Mouse (Mus musculus): Measurements from ENCODE around the gene Smug1. TPM values are rescaled to one million over a fixed set of nuclear protein-coding genes. Genes with fewer than 3 reads are reported as not detected.

Gene Smug1
- polyA plus RNA-seq, 1 experiment from 2014 or later: 14.9 TPM

- no peaks in the 10 kb centered on the region for H3K27me3 ChIP-seq (replicated peaks; ENCODE audit: control insufficient read depth, insufficient read depth, low read length)
- no peaks in the 10 kb centered on the region for H3K9me3 ChIP-seq (ENCODE audit: control insufficient read depth, low read length)
- H3K36me3 ChIP-seq (ENCODE audit: control insufficient read depth, insufficient read depth, low read length): peaks cover 81% of the 10 kb centered on the region
- H3K4me3 ChIP-seq (ENCODE audit: low read depth, low read length): no peak overlapping the region
- DNase-seq (ENCODE audit: low spot score) (no peak), ATAC-seq (ENCODE audit: low read depth) (no peak)
- no peaks in the 10 kb centered on the region for H3K4me1 ChIP-seq (ENCODE audit: control insufficient read depth, insufficient read depth, low read length)
- H3K4me2 ChIP-seq (ENCODE audit: low read depth, low read length): no peak overlapping the region
- H3K27ac ChIP-seq (replicated peaks; ENCODE audit: low read depth, low read length): no peak overlapping the region
- 82% methylated on average over 2 of the region's 2 CpGs for WGBS
- H3K9ac ChIP-seq (ENCODE audit: low read depth, low read length): no peak overlapping the region
Observed at GRCm38 (mm10) chr15:103193606-103194005, 26.7 kb upstream of the Smug1 start.

GRCm38 (mm10) chr15:103190531-103191462 lies 23.9 kb upstream of the Smug1 start:
- H3K4me1 ChIP-seq (ENCODE audit: control insufficient read depth, insufficient read depth, low read length): no peaks in the 10 kb centered on the region
- H3K27ac ChIP-seq (replicated peaks; ENCODE audit: low read depth, low read length): no peak overlapping the region
- H3K36me3 ChIP-seq (ENCODE audit: control insufficient read depth, insufficient read depth, low read length): peaks cover 53% of the 10 kb centered on the region
- ATAC-seq (ENCODE audit: low read depth) (no peak), DNase-seq (ENCODE audit: low spot score) (no peak)
- H3K27me3 ChIP-seq (replicated peaks; ENCODE audit: control insufficient read depth, insufficient read depth, low read length): no peaks in the 10 kb centered on the region
- no peak overlapping the region for H3K4me2 ChIP-seq (ENCODE audit: low read depth, low read length)
- 62% methylated on average over 10 of the region's 10 CpGs for WGBS
- no peak overlapping the region for H3K4me3 ChIP-seq (ENCODE audit: low read depth, low read length)
- H3K9me3 ChIP-seq (ENCODE audit: control insufficient read depth, low read length): no peaks in the 10 kb centered on the region
- no peak overlapping the region for H3K9ac ChIP-seq (ENCODE audit: low read depth, low read length)

- H3K4me3 ChIP-seq (ENCODE audit: low read depth, low read length): no peak overlapping the region
- H3K4me1 ChIP-seq (ENCODE audit: control insufficient read depth, insufficient read depth, low read length): no peaks in the 10 kb centered on the region
- H3K27me3 ChIP-seq (replicated peaks; ENCODE audit: control insufficient read depth, insufficient read depth, low read length): no peaks in the 10 kb centered on the region
- H3K36me3 ChIP-seq (ENCODE audit: control insufficient read depth, insufficient read depth, low read length): peaks cover 46% of the 10 kb centered on the region; the same call in 1 of the 2 replicates
- no peak overlapping the region for H3K4me2 ChIP-seq (ENCODE audit: low read depth, low read length)
- WGBS: 80% methylated on average over 7 of the region's 7 CpGs
- no peak for ATAC-seq (ENCODE audit: low read depth)
- H3K9me3 ChIP-seq (ENCODE audit: control insufficient read depth, low read length): no peaks in the 10 kb centered on the region
- no peak overlapping the region for H3K9ac ChIP-seq (ENCODE audit: low read depth, low read length)
- no peak for DNase-seq (ENCODE audit: low spot score)
- H3K27ac ChIP-seq (replicated peaks; ENCODE audit: low read depth, low read length): no peak overlapping the region
Observed at GRCm38 (mm10) chr15:103190083-103190482, 23.2 kb upstream of the Smug1 start.

- no peak overlapping the region for H3K4me2 ChIP-seq (ENCODE audit: low read depth, low read length)
- H3K9me3 ChIP-seq (ENCODE audit: control insufficient read depth, low read length): no peaks in the 10 kb centered on the region
- DNase-seq (ENCODE audit: low spot score) (no peak), ATAC-seq (ENCODE audit: low read depth) (no peak)
- H3K4me1 ChIP-seq (ENCODE audit: control insufficient read depth, insufficient read depth, low read length): peaks cover 3% of the 10 kb centered on the region; the same call in 1 of the 2 replicates
- H3K4me3 ChIP-seq (ENCODE audit: low read depth, low read length): no peak overlapping the region
- H3K27ac ChIP-seq (replicated peaks; ENCODE audit: low read depth, low read length): no peak overlapping the region
- H3K36me3 ChIP-seq (ENCODE audit: control insufficient read depth, insufficient read depth, low read length): peaks cover 25% of the 10 kb centered on the region; the same call in 1 of the 2 replicates
- H3K9ac ChIP-seq (ENCODE audit: low read depth, low read length): no peak overlapping the region
- 73% methylated on average over 6 of the region's 6 CpGs for WGBS
- peaks cover 5% of the 10 kb centered on the region for H3K27me3 ChIP-seq (replicated peaks; ENCODE audit: control insufficient read depth, insufficient read depth, low read length)
Observed at GRCm38 (mm10) chr15:103187803-103188202, 20.9 kb upstream of the Smug1 start.

GRCm38 (mm10) chr15:103185462-103186198 lies 18.7 kb upstream of the Smug1 start:
- WGBS: 50% methylated on average over 19 of the region's 19 CpGs
- peaks cover 4% of the 10 kb centered on the region; the same call in 1 of the 2 replicates for H3K4me1 ChIP-seq (ENCODE audit: control insufficient read depth, insufficient read depth, low read length)
- no peak for ATAC-seq (ENCODE audit: low read depth)
- no peak overlapping the region for H3K27ac ChIP-seq (replicated peaks; ENCODE audit: low read depth, low read length)
- no peaks in the 10 kb centered on the region for H3K9me3 ChIP-seq (ENCODE audit: control insufficient read depth, low read length)
- H3K9ac ChIP-seq (ENCODE audit: low read depth, low read length): no peak overlapping the region
- H3K4me2 ChIP-seq (ENCODE audit: low read depth, low read length): no peak overlapping the region
- 0 out of 2 replicates have a peak, but pooled peaks cover 10% of the 10 kb centered on the region for H3K36me3 ChIP-seq (ENCODE audit: control insufficient read depth, insufficient read depth, low read length)
- H3K27me3 ChIP-seq (replicated peaks; ENCODE audit: control insufficient read depth, insufficient read depth, low read length): peaks cover 18% of the 10 kb centered on the region
- H3K4me3 ChIP-seq (ENCODE audit: low read depth, low read length): no peak overlapping the region
- peak; percentile 59 for DNase-seq (ENCODE audit: low spot score)

GRCm38 (mm10) chr15:103183651-103184610 lies 17.0 kb upstream of the Smug1 start:
- DNase-seq (ENCODE audit: low spot score) (no peak), ATAC-seq (ENCODE audit: low read depth) (no peak)
- peak overlapping the region; percentile 31 for H3K4me3 ChIP-seq (ENCODE audit: low read depth, low read length)
- peak overlapping the region; percentile 62 for H3K4me2 ChIP-seq (ENCODE audit: low read depth, low read length)
- no peak overlapping the region for H3K9ac ChIP-seq (ENCODE audit: low read depth, low read length)
- no peaks in the 10 kb centered on the region for H3K36me3 ChIP-seq (ENCODE audit: control insufficient read depth, insufficient read depth, low read length)
- 13% methylated on average over 20 of the region's 25 CpGs for WGBS
- H3K27me3 ChIP-seq (replicated peaks; ENCODE audit: control insufficient read depth, insufficient read depth, low read length): peaks cover 28% of the 10 kb centered on the region
- H3K9me3 ChIP-seq (ENCODE audit: control insufficient read depth, low read length): no peaks in the 10 kb centered on the region
- no peak overlapping the region for H3K27ac ChIP-seq (replicated peaks; ENCODE audit: low read depth, low read length)
- peaks cover 4% of the 10 kb centered on the region; the same call in 1 of the 2 replicates for H3K4me1 ChIP-seq (ENCODE audit: control insufficient read depth, insufficient read depth, low read length)

GRCm38 (mm10) chr15:103183135-103183534 lies 16.2 kb upstream of the Smug1 start:
- peaks cover 36% of the 10 kb centered on the region for H3K27me3 ChIP-seq (replicated peaks; ENCODE audit: control insufficient read depth, insufficient read depth, low read length)
- H3K4me3 ChIP-seq (ENCODE audit: low read depth, low read length): peak overlapping the region; percentile 31
- H3K4me1 ChIP-seq (ENCODE audit: control insufficient read depth, insufficient read depth, low read length): peaks cover 4% of the 10 kb centered on the region; the same call in 1 of the 2 replicates
- DNase-seq (ENCODE audit: low spot score): peak; percentile 78
- H3K4me2 ChIP-seq (ENCODE audit: low read depth, low read length): peak overlapping the region; percentile 62
- H3K36me3 ChIP-seq (ENCODE audit: control insufficient read depth, insufficient read depth, low read length): no peaks in the 10 kb centered on the region
- H3K9ac ChIP-seq (ENCODE audit: low read depth, low read length): peak overlapping the region; percentile 5; the same call in 1 of the 2 replicates
- no peak overlapping the region for H3K27ac ChIP-seq (replicated peaks; ENCODE audit: low read depth, low read length)
- ATAC-seq (ENCODE audit: low read depth): peak; percentile 34
- WGBS: under 1% methylated on average over 21 of the region's 21 CpGs
- H3K9me3 ChIP-seq (ENCODE audit: control insufficient read depth, low read length): no peaks in the 10 kb centered on the region

Data from embryonic facial prominence, embryonic 14.5 days (tissue).